Comparison of ENCODE assay signal across 23 mouse cellular contexts in genomic region chr19:47691994-47692393, GRCm38 (mm10). TPM values are rescaled to one million over a fixed set of nuclear protein-coding genes. Genes with fewer than 3 reads are reported as not detected.
A peak's percentile ranks its signal among the peaks of the same experiment; 100 is the strongest.
DNase-seq lines count a peak whose midpoint lies in the region; ATAC-seq lines count a peak whose summit lies in the region.
"Had no signal": no experiment of that assay in that cellular context is flagged by ENCODE, and none has a peak within 500 bp of the region (broad histone marks: within the 10 kb centered on the region; RNA-seq: fewer than 3 reads in every experiment).

Col17a1 (minus strand) TSS chr19:47692094.

- 62% methylated on average over 6 of the region's 6 CpGs for WGBS in embryonic facial prominence, embryonic 13.5 days
- 77% methylated on average over 6 of the region's 6 CpGs for WGBS in embryonic facial prominence, embryonic 10.5 days
- 52% methylated on average over 6 of the region's 6 CpGs for WGBS in limb, embryonic 13.5 days
- 66% methylated on average over 6 of the region's 6 CpGs for WGBS in stomach, embryonic 14.5 days

- DNase-seq in embryonic facial prominence, embryonic 10.5 days (ENCODE audit: low spot score) = no peak
- no peak for DNase-seq in spleen, postnatal 4 days (ENCODE audit: low spot score in 2 of 2)
- DNase-seq in frontal cortex, postnatal 10 days (ENCODE audit: low spot score in 2 of 2) = no peak
- DNase-seq in right cerebral cortex, adult 18-20 months = no peak
- DNase-seq: adrenal gland, adult 8-10 months; adrenal gland, postnatal 36 days; B cell, adult 2 months; cerebellum, adult 2 months; cerebellum, postnatal 10 days; embryo, embryonic 11 days; gastrocnemius, postnatal 14 days had no signal

- H3K4me1 ChIP-seq in embryonic facial prominence, embryonic 13.5 days = no peaks in the 10 kb centered on the region
- 0 out of 2 replicates have a peak, but pooled peaks cover 2% of the 10 kb centered on the region for H3K4me1 ChIP-seq in embryonic facial prominence, embryonic 10.5 days
- peaks cover 16% of the 10 kb centered on the region for H3K4me1 ChIP-seq in limb, embryonic 13.5 days
- H3K4me1 ChIP-seq in stomach, embryonic 14.5 days (ENCODE audit: control insufficient read depth, insufficient read depth, low read length) = no peaks in the 10 kb centered on the region
- H3K4me1 ChIP-seq: embryonic facial prominence, embryonic 12.5 days; heart, embryonic 12.5 days had no signal

- H3K4me2 ChIP-seq in embryonic facial prominence, embryonic 13.5 days = peak within 1 kb of the TSS; percentile 43
- H3K4me2 ChIP-seq in limb, embryonic 13.5 days (replicated peaks) = peak within 1 kb of the TSS; percentile 26
- H3K4me2 ChIP-seq in stomach, embryonic 14.5 days (replicated peaks; ENCODE audit: low read depth, low read length) = no peak within 1 kb of the TSS
- H3K4me2 ChIP-seq: embryonic facial prominence, embryonic 12.5 days; forebrain, embryonic 15.5 days; heart, embryonic 12.5 days; hindbrain, embryonic 14.5 days had no signal

- peak within 1 kb of the TSS; percentile 64 for H3K27ac ChIP-seq in embryonic facial prominence, embryonic 13.5 days
- H3K27ac ChIP-seq in embryonic facial prominence, embryonic 10.5 days (replicated peaks) = no peak within 1 kb of the TSS
- peak within 1 kb of the TSS; percentile 74; the same call in 1 of the 2 replicates for H3K27ac ChIP-seq in limb, embryonic 13.5 days
- no peak within 1 kb of the TSS for H3K27ac ChIP-seq in stomach, embryonic 14.5 days (ENCODE audit: low read length)
- H3K27ac ChIP-seq: embryonic facial prominence, embryonic 12.5 days; forebrain, embryonic 10.5 days; forebrain, embryonic 15.5 days; hindbrain, embryonic 10.5 days; hindbrain, embryonic 14.5 days had no signal

- no peaks in the 10 kb centered on the region for H3K27me3 ChIP-seq in embryonic facial prominence, embryonic 13.5 days
- no peaks in the 10 kb centered on the region for H3K27me3 ChIP-seq in embryonic facial prominence, embryonic 10.5 days (replicated peaks; ENCODE audit: low read depth, poor library complexity, severe bottlenecking)
- H3K27me3 ChIP-seq in limb, embryonic 13.5 days = 0 out of 2 replicates have a peak, but pooled peaks cover 7% of the 10 kb centered on the region
- no peaks in the 10 kb centered on the region for H3K27me3 ChIP-seq in stomach, embryonic 14.5 days (ENCODE audit: control insufficient read depth, insufficient read depth, low read length)
- H3K27me3 ChIP-seq: embryonic facial prominence, embryonic 12.5 days; forebrain, embryonic 15.5 days; heart, embryonic 12.5 days had no signal

- H3K9me3 ChIP-seq in embryonic facial prominence, embryonic 13.5 days = no peaks in the 10 kb centered on the region
- H3K9me3 ChIP-seq in embryonic facial prominence, embryonic 10.5 days = no peaks in the 10 kb centered on the region
- H3K9me3 ChIP-seq in limb, embryonic 13.5 days = no peaks in the 10 kb centered on the region
- no peaks in the 10 kb centered on the region for H3K9me3 ChIP-seq in stomach, embryonic 14.5 days (ENCODE audit: control insufficient read depth, low read depth, low read length)
- H3K9me3 ChIP-seq: embryonic facial prominence, embryonic 12.5 days; forebrain, embryonic 10.5 days; forebrain, embryonic 15.5 days; G1E; heart, embryonic 12.5 days; hindbrain, embryonic 10.5 days had no signal

- peak within 1 kb of the TSS; percentile 30 for H3K4me3 ChIP-seq in embryonic facial prominence, embryonic 13.5 days
- no peak within 1 kb of the TSS for H3K4me3 ChIP-seq in embryonic facial prominence, embryonic 10.5 days
- H3K4me3 ChIP-seq in limb, embryonic 13.5 days = peak within 1 kb of the TSS; percentile 22
- H3K4me3 ChIP-seq in stomach, embryonic 14.5 days (ENCODE audit: low read depth, low read length) = no peak within 1 kb of the TSS
- H3K4me3 ChIP-seq: embryonic facial prominence, embryonic 12.5 days; erythroblast, embryonic 14.5 days; forebrain, embryonic 10.5 days; forebrain, embryonic 15.5 days; heart, embryonic 12.5 days; hindbrain, embryonic 10.5 days had no signal

- H3K9ac ChIP-seq in embryonic facial prominence, embryonic 13.5 days = peak within 1 kb of the TSS; percentile 57
- peak within 1 kb of the TSS; percentile 39; the same call in 1 of the 2 replicates for H3K9ac ChIP-seq in limb, embryonic 13.5 days
- H3K9ac ChIP-seq in stomach, embryonic 14.5 days (replicated peaks; ENCODE audit: low read depth, low read length) = no peak within 1 kb of the TSS
- H3K9ac ChIP-seq: embryonic facial prominence, embryonic 12.5 days; forebrain, embryonic 15.5 days; heart, embryonic 12.5 days; hindbrain, embryonic 14.5 days had no signal

- no peak for ATAC-seq in embryonic facial prominence, embryonic 13.5 days (ENCODE audit: insufficient number of reproducible peaks, insufficient read depth, low FRiP score, low TSS enrichment, low read depth)
- no peak for ATAC-seq in limb, embryonic 13.5 days (ENCODE audit: low FRiP score, low read depth)
- ATAC-seq in stomach, embryonic 14.5 days (ENCODE audit: insufficient number of reproducible peaks, insufficient read depth, low FRiP score, low read depth) = no peak
- ATAC-seq: CD4-positive, CD25-positive, alpha-beta regulatory T cell, adult 4 months; forebrain, embryonic 15.5 days had no signal

- no peaks in the 10 kb centered on the region for H3K36me3 ChIP-seq in embryonic facial prominence, embryonic 13.5 days
- no peaks in the 10 kb centered on the region for H3K36me3 ChIP-seq in embryonic facial prominence, embryonic 10.5 days (replicated peaks)
- no peaks in the 10 kb centered on the region for H3K36me3 ChIP-seq in limb, embryonic 13.5 days
- no peaks in the 10 kb centered on the region for H3K36me3 ChIP-seq in stomach, embryonic 14.5 days (ENCODE audit: control insufficient read depth, insufficient read depth, low read length)
- H3K36me3 ChIP-seq: embryonic facial prominence, embryonic 12.5 days; forebrain, embryonic 10.5 days; forebrain, embryonic 15.5 days; G1E; heart, embryonic 12.5 days; hindbrain, embryonic 10.5 days had no signal

RNA-seq across cellular contexts. Expression of gene Col17a1, which starts in this region (rescaled TPM):
- 22.9 and 26.3 TPM in 2 replicates for polyA plus RNA-seq in embryonic facial prominence, embryonic 13.5 days (2015; fragmentation: Nextera tagmentation; extraction: Ambion mirVana)
- 0.40 and 1.6 TPM in 2 replicates for polyA plus RNA-seq in embryonic facial prominence, embryonic 10.5 days (2016; fragmentation: Nextera tagmentation; extraction: Ambion mirVana)
- polyA plus RNA-seq in limb, embryonic 13.5 days (2015; fragmentation: Nextera tagmentation; extraction: Ambion mirVana) = 10.2 and 12.4 TPM in 2 replicates
- 10.3 and 12.7 TPM in 2 replicates for polyA plus RNA-seq in stomach, embryonic 14.5 days (2014; fragmentation: Nextera tagmentation; extraction: Ambion mirVana)
- polyA plus RNA-seq: CD4-positive, CD25-positive, alpha-beta regulatory T cell, adult 4 months; erythroblast, embryonic 14.5 days; G1E had no signal

Comparison
In these comparisons a context has a peak if more than half of its experiments do, and no peak if none do; other contexts are left out.
1. H3K27ac ChIP-seq: peak in embryonic facial prominence, embryonic 13.5 days (single experiment) and limb, embryonic 13.5 days (single experiment); none in embryonic facial prominence, embryonic 10.5 days (single experiment) and stomach, embryonic 14.5 days (single experiment).
2. H3K4me3 ChIP-seq: peak in embryonic facial prominence, embryonic 13.5 days (single experiment) and limb, embryonic 13.5 days (single experiment); none in embryonic facial prominence, embryonic 10.5 days (single experiment) and stomach, embryonic 14.5 days (single experiment).